9 mouse cellular contexts compared by ENCODE assay signal in genomic region chr7:67061756-67062155, GRCm38 (mm10).
DNase-seq lines count a peak whose midpoint lies in the region; TF ChIP-seq lines count a peak whose summit lies in the region.
"Had no signal": no experiment of that assay in that cellular context is flagged by ENCODE, and none has a peak within 500 bp of the region (broad histone marks: within the 10 kb centered on the region; RNA-seq: fewer than 3 reads in every experiment).

No protein-coding gene starts in this region.

- no peaks in the 10 kb centered on the region for H3K4me1 ChIP-seq in ES-E14 (ENCODE audit: control insufficient read depth in 2 of 2, insufficient read depth in 2 of 2, low read length in 2 of 2, poor library complexity in 1 of 2)
- H3K4me1 ChIP-seq: neural tube, embryonic 12.5 days had no signal

- no peak overlapping the region for H3K27ac ChIP-seq in ES-E14 (ENCODE audit: insufficient read depth, low read depth, low read length, poor library complexity, severe bottlenecking)
- H3K27ac ChIP-seq: neural tube, embryonic 12.5 days had no signal

- in situ Hi-C loops in ES-E14 (cut with MboI; ENCODE audit: low sequenced_read_pairs in 2 of 2, unreplicated experiment in 2 of 2) = no loop called here

- H3K36me3 ChIP-seq in ES-E14 (ENCODE audit: control insufficient read depth, insufficient read depth, low read length, poor library complexity, severe bottlenecking) = no peaks in the 10 kb centered on the region
- H3K36me3 ChIP-seq: neural tube, embryonic 12.5 days had no signal

- peak; percentile 37 to 55 for DNase-seq in adrenal gland, adult 18-20 months (ENCODE audit: low spot score in 2 of 2)
- DNase-seq in adrenal gland, postnatal 4 days (ENCODE audit: low spot score in 2 of 2) = no peak
- DNase-seq in layer of hippocampus, postnatal 10 days (ENCODE audit: low spot score in 2 of 2) = peak; percentile 68 to 70
- no peak for DNase-seq in layer of hippocampus, adult 8-10 months (ENCODE audit: low spot score in 2 of 2)
- peak; percentile 49 for DNase-seq in ES-E14 (ENCODE audit: low read depth, low spot score)
- peak; percentile 55 for DNase-seq in embryo, embryonic 11 days
- DNase-seq in lung, postnatal 10 days = peak; percentile 74
- DNase-seq in spleen, postnatal 36 days (ENCODE audit: low spot score in 2 of 2) = no peak

- H3K4me3 ChIP-seq in ES-E14 (ENCODE audit: insufficient read depth in 1 of 2, low read depth in 1 of 2, low read length in 2 of 2, poor library complexity in 1 of 2, severe bottlenecking in 1 of 2) = no peak overlapping the region
- H3K4me3 ChIP-seq: neural tube, embryonic 12.5 days had no signal

- H3K9me3 ChIP-seq in ES-E14 (ENCODE audit: control insufficient read depth, insufficient read depth, low read depth, low read length) = no peaks in the 10 kb centered on the region
- H3K9me3 ChIP-seq: neural tube, embryonic 12.5 days had no signal

- no peak overlapping the region for H3K9ac ChIP-seq in ES-E14 (ENCODE audit: insufficient read depth, low read depth, low read length, poor library complexity, severe bottlenecking)
- H3K9ac ChIP-seq: neural tube, embryonic 12.5 days had no signal

TF ChIP-seq in ES-E14, 5 proteins besides CTCF, POLR2A, EP300 and RAD21:
- TF ChIP-seq ZC3H11A (IDR thresholded peaks at IDR 0.05; ENCODE audit: borderline replicate concordance, low read depth, low read length) (no peak), ZNF384 (IDR thresholded peaks at IDR 0.05; ENCODE audit: low read depth, low read length) (no peak), CHD2 (IDR thresholded peaks at IDR 0.05; ENCODE audit: low read depth, low read length) (no peak), HCFC1 (IDR thresholded peaks at IDR 0.05; ENCODE audit: borderline replicate concordance, insufficient read depth, low read length) (no peak)

Comparison
In these comparisons a context has a peak if more than half of its experiments do, and no peak if none do; other contexts are left out.
1. DNase-seq: peak in adrenal gland, adult 18-20 months (2 of 2), layer of hippocampus, postnatal 10 days (2 of 2), ES-E14 (single experiment), embryo, embryonic 11 days (single experiment) and lung, postnatal 10 days (single experiment); none in adrenal gland, postnatal 4 days (0 of 2), layer of hippocampus, adult 8-10 months (0 of 2) and spleen, postnatal 36 days (0 of 2).